15 mouse cellular contexts compared by ENCODE assay signal in the genomic region with DNA sequence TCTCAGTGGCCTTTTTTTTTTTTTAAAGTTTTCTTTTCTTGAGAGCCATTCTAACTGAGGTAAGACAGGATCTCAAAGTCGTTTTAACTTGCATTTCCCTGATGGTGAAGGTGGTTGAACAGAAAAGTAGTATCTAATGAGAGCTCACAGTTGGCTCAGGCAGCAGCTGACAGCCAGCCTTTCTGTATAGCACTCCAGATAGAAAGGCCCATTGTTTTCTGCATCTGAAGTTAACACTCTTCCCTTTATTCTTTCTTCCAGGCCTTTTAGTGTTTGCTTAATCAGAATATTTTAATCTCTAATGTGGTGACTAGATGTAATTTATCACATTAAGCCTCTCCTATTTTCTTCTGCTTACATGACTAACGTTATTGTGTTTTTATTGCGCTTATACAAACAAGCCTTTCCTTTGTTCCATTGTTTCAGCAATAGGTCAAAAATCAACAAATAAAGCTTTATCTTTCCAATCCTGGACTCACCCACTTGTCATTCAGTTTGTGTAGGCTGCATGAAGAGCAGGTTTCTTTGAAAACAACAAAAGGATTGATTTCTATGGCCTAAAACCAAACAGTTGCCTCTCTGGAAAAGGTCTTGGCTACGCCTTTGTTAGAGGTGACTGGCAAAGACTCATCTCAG. TPM values are rescaled to one million over a fixed set of nuclear protein-coding genes. Genes with fewer than 3 reads are reported as not detected.
DNase-seq lines count a peak whose midpoint lies in the region; ATAC-seq lines count a peak whose summit lies in the region.
"Had no signal": no experiment of that assay in that cellular context is flagged by ENCODE, and none has a peak within 500 bp of the region (broad histone marks: within the 10 kb centered on the region; RNA-seq: fewer than 3 reads in every experiment).

No protein-coding gene starts in this region.

- no peak overlapping the region for H3K9ac ChIP-seq in hindbrain, embryonic 16.5 days (ENCODE audit: low read depth, low read length)
- no peak overlapping the region for H3K9ac ChIP-seq in midbrain, embryonic 12.5 days (replicated peaks)
- no peak overlapping the region for H3K9ac ChIP-seq in midbrain, embryonic 13.5 days (replicated peaks)
- H3K9ac ChIP-seq: embryonic facial prominence, embryonic 13.5 days; liver, embryonic 13.5 days had no signal

- H3K4me2 ChIP-seq in hindbrain, embryonic 16.5 days (ENCODE audit: low read length), result no peak overlapping the region
- H3K4me2 ChIP-seq in midbrain, embryonic 12.5 days (replicated peaks), result no peak overlapping the region
- no peak overlapping the region for H3K4me2 ChIP-seq in midbrain, embryonic 13.5 days (replicated peaks)
- H3K4me2 ChIP-seq: embryonic facial prominence, embryonic 13.5 days; liver, embryonic 13.5 days had no signal

- H3K27me3 ChIP-seq in hindbrain, embryonic 10.5 days (ENCODE audit: insufficient read depth, poor library complexity, severe bottlenecking), result peaks cover 27% of the 10 kb centered on the region
- H3K27me3 ChIP-seq in hindbrain, embryonic 16.5 days (replicated peaks; ENCODE audit: control insufficient read depth, insufficient read depth, low read length), result no peaks in the 10 kb centered on the region; the same call in 1 of the 2 replicates
- H3K27me3 ChIP-seq in midbrain, embryonic 12.5 days, result peaks cover 5% of the 10 kb centered on the region
- peaks cover 11% of the 10 kb centered on the region; the same call in 1 of the 2 replicates for H3K27me3 ChIP-seq in midbrain, embryonic 13.5 days
- H3K27me3 ChIP-seq: embryonic facial prominence, embryonic 13.5 days; liver, embryonic 13.5 days had no signal

- H3K9me3 ChIP-seq in hindbrain, embryonic 10.5 days, result no peaks in the 10 kb centered on the region
- H3K9me3 ChIP-seq in hindbrain, embryonic 16.5 days (ENCODE audit: control insufficient read depth, low read length), result no peaks in the 10 kb centered on the region
- no peaks in the 10 kb centered on the region for H3K9me3 ChIP-seq in midbrain, embryonic 12.5 days
- no peaks in the 10 kb centered on the region for H3K9me3 ChIP-seq in midbrain, embryonic 13.5 days
- H3K9me3 ChIP-seq: embryonic facial prominence, embryonic 13.5 days; liver, embryonic 13.5 days had no signal

- WGBS in hindbrain, embryonic 10.5 days, result 21% methylated on average over 4 of the region's 4 CpGs
- 11% methylated on average over 4 of the region's 4 CpGs for WGBS in hindbrain, embryonic 16.5 days
- 9% methylated on average over 4 of the region's 4 CpGs for WGBS in midbrain, embryonic 12.5 days
- WGBS in midbrain, embryonic 13.5 days, result 5% methylated on average over 4 of the region's 4 CpGs

- H3K36me3 ChIP-seq in hindbrain, embryonic 10.5 days, result no peaks in the 10 kb centered on the region
- H3K36me3 ChIP-seq in hindbrain, embryonic 16.5 days (ENCODE audit: control insufficient read depth, insufficient read depth, low read length), result no peaks in the 10 kb centered on the region
- H3K36me3 ChIP-seq in midbrain, embryonic 12.5 days, result no peaks in the 10 kb centered on the region
- no peaks in the 10 kb centered on the region for H3K36me3 ChIP-seq in midbrain, embryonic 13.5 days
- H3K36me3 ChIP-seq: embryonic facial prominence, embryonic 13.5 days; liver, embryonic 13.5 days had no signal

- DNase-seq in hindbrain, embryonic 10.5 days (ENCODE audit: low spot score), result peak; percentile 10
- DNase-seq in fat pad, adult 2 months (ENCODE audit: extremely low read depth, low read depth, low spot score), result peak; percentile 28
- no peak for DNase-seq in natural killer cell, adult 2 months (ENCODE audit: low spot score in 2 of 2)
- DNase-seq in spleen, adult 12 weeks (ENCODE audit: low spot score), result no peak
- DNase-seq: cerebellum, adult 8-10 months; heart, adult 2 months; heart, postnatal 4 days; kidney, adult 2 months; left cerebral cortex, postnatal 4 days; liver, embryonic 13.5 days; right cerebral cortex, postnatal 14 days had no signal

- H3K4me3 ChIP-seq in hindbrain, embryonic 10.5 days, result no peak overlapping the region
- H3K4me3 ChIP-seq in hindbrain, embryonic 16.5 days (ENCODE audit: low read length), result no peak overlapping the region
- no peak overlapping the region for H3K4me3 ChIP-seq in midbrain, embryonic 12.5 days
- no peak overlapping the region for H3K4me3 ChIP-seq in midbrain, embryonic 13.5 days (replicated peaks)
- H3K4me3 ChIP-seq: embryonic facial prominence, embryonic 13.5 days; heart, adult 2 months; liver, embryonic 13.5 days had no signal

- peak overlapping the region; percentile 59 for H3K27ac ChIP-seq in hindbrain, embryonic 10.5 days
- no peak overlapping the region for H3K27ac ChIP-seq in hindbrain, embryonic 16.5 days (ENCODE audit: low read depth, low read length)
- H3K27ac ChIP-seq in midbrain, embryonic 12.5 days (replicated peaks), result no peak overlapping the region
- no peak overlapping the region for H3K27ac ChIP-seq in midbrain, embryonic 13.5 days
- H3K27ac ChIP-seq: embryonic facial prominence, embryonic 13.5 days; heart, adult 2 months; liver, embryonic 13.5 days had no signal

- ATAC-seq in hindbrain, embryonic 16.5 days, result no peak
- ATAC-seq in midbrain, embryonic 12.5 days (ENCODE audit: low FRiP score, low read depth), result peak; percentile 74
- ATAC-seq in midbrain, embryonic 13.5 days, result no peak

- peaks cover 16% of the 10 kb centered on the region for H3K4me1 ChIP-seq in hindbrain, embryonic 10.5 days (replicated peaks)
- H3K4me1 ChIP-seq in hindbrain, embryonic 16.5 days (ENCODE audit: control insufficient read depth, insufficient read depth, low read depth, low read length), result no peaks in the 10 kb centered on the region
- 0 out of 2 replicates have a peak, but pooled peaks cover 3% of the 10 kb centered on the region for H3K4me1 ChIP-seq in midbrain, embryonic 12.5 days
- peaks cover 7% of the 10 kb centered on the region; the same call in 1 of the 2 replicates for H3K4me1 ChIP-seq in midbrain, embryonic 13.5 days (replicated peaks)
- H3K4me1 ChIP-seq: embryonic facial prominence, embryonic 13.5 days; liver, embryonic 13.5 days had no signal

RNA-seq across cellular contexts. Expression of a gene that starts 33.0 kb away (rescaled TPM):
- polyA plus RNA-seq in hindbrain, embryonic 10.5 days (2016; fragmentation: Nextera tagmentation; extraction: Ambion mirVana), result 26.9 and 44.0 TPM in 2 replicates
- 26.8 and 31.5 TPM in 2 replicates for polyA plus RNA-seq in hindbrain, embryonic 16.5 days (2015; fragmentation: Nextera tagmentation; extraction: Ambion mirVana)
- polyA plus RNA-seq in midbrain, embryonic 12.5 days (2016; fragmentation: Nextera tagmentation; extraction: Ambion mirVana), result 65.3 and 66.8 TPM in 2 replicates
- 39.2 and 45.9 TPM in 2 replicates for polyA plus RNA-seq in midbrain, embryonic 13.5 days (2015; fragmentation: Nextera tagmentation; extraction: Ambion mirVana)

Comparison
In these comparisons a context has a peak if more than half of its experiments do, and no peak if none do; other contexts are left out.
1. DNase-seq: peak in hindbrain, embryonic 10.5 days (single experiment) and fat pad, adult 2 months (single experiment); none in natural killer cell, adult 2 months (0 of 2) and spleen, adult 12 weeks (single experiment).